14 mouse cellular contexts compared by ENCODE assay signal in the genomic region with DNA sequence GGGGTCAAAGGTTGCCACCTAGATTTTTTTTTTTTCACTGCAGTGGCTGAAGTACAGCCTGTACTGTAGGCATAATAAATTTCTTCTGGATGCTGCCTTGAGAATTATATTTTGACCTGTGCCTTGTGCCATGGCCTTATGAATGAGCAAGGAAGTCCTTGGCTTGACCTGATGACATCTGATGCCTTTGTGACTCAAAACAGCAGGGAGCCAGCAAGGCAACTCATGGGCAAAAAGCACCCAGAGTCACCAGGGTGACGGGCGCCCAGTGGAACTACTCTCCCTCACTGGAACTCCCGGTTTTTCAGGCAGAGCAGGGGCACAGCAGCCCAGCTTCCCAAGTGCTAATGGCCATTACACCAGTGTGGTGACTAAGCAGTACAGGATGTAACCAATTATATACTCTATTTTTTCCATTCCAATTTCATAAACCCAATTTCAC. TPM values are rescaled to one million over a fixed set of nuclear protein-coding genes. Genes with fewer than 3 reads are reported as not detected.
DNase-seq lines count a peak whose midpoint lies in the region; ATAC-seq lines count a peak whose summit lies in the region.
"Had no signal": no experiment of that assay in that cellular context is flagged by ENCODE, and none has a peak within 500 bp of the region (broad histone marks: within the 10 kb centered on the region; RNA-seq: fewer than 3 reads in every experiment).

No protein-coding gene starts in this region.

- H3K9ac ChIP-seq in intestine, embryonic 16.5 days (ENCODE audit: low read depth, low read length): no peak overlapping the region
- H3K9ac ChIP-seq in intestine, embryonic 15.5 days: no peak overlapping the region
- peak overlapping the region; percentile 48; the same call in 1 of the 2 replicates for H3K9ac ChIP-seq in liver, embryonic 13.5 days
- H3K9ac ChIP-seq: limb, embryonic 12.5 days had no signal

- 84% methylated on average over 3 of the region's 3 CpGs for WGBS in intestine, embryonic 16.5 days
- WGBS in intestine, embryonic 15.5 days: 75% methylated on average over 3 of the region's 3 CpGs
- 91% methylated on average over 3 of the region's 3 CpGs for WGBS in liver, embryonic 13.5 days (ENCODE audit: insufficient replicate concordance)

- no peaks in the 10 kb centered on the region for H3K36me3 ChIP-seq in intestine, embryonic 16.5 days (ENCODE audit: control insufficient read depth, insufficient read depth, low read length)
- H3K36me3 ChIP-seq in intestine, embryonic 15.5 days: no peaks in the 10 kb centered on the region
- peaks cover 59% of the 10 kb centered on the region for H3K36me3 ChIP-seq in liver, embryonic 13.5 days
- H3K36me3 ChIP-seq: forebrain, embryonic 10.5 days had no signal

- no peak overlapping the region for H3K27ac ChIP-seq in intestine, embryonic 16.5 days (ENCODE audit: low read length)
- no peak overlapping the region for H3K27ac ChIP-seq in intestine, embryonic 15.5 days
- peak overlapping the region; percentile 57 for H3K27ac ChIP-seq in liver, embryonic 13.5 days
- H3K27ac ChIP-seq: embryonic facial prominence, embryonic 10.5 days; forebrain, embryonic 10.5 days; limb, embryonic 12.5 days had no signal

- ATAC-seq in intestine, embryonic 16.5 days: peak; percentile 5; the same call in 1 of the 2 replicates
- no peak for ATAC-seq in intestine, embryonic 15.5 days
- ATAC-seq in liver, embryonic 13.5 days (ENCODE audit: low read depth): no peak

- no peaks in the 10 kb centered on the region for H3K27me3 ChIP-seq in intestine, embryonic 16.5 days (replicated peaks; ENCODE audit: control insufficient read depth, insufficient read depth, low read length)
- no peaks in the 10 kb centered on the region for H3K27me3 ChIP-seq in intestine, embryonic 15.5 days (replicated peaks)
- no peaks in the 10 kb centered on the region for H3K27me3 ChIP-seq in liver, embryonic 13.5 days
- H3K27me3 ChIP-seq: limb, embryonic 12.5 days had no signal

- no peak overlapping the region for H3K4me3 ChIP-seq in intestine, embryonic 16.5 days (ENCODE audit: low read length)
- no peak overlapping the region for H3K4me3 ChIP-seq in intestine, embryonic 15.5 days (replicated peaks)
- H3K4me3 ChIP-seq in liver, embryonic 13.5 days (replicated peaks): no peak overlapping the region
- H3K4me3 ChIP-seq: embryonic facial prominence, embryonic 10.5 days; forebrain, embryonic 10.5 days; limb, embryonic 12.5 days had no signal

- H3K4me1 ChIP-seq in intestine, embryonic 16.5 days (ENCODE audit: control insufficient read depth, insufficient read depth, low read length): peaks cover 12% of the 10 kb centered on the region
- peaks cover 19% of the 10 kb centered on the region for H3K4me1 ChIP-seq in intestine, embryonic 15.5 days (replicated peaks)
- H3K4me1 ChIP-seq in liver, embryonic 13.5 days (replicated peaks): peaks cover 84% of the 10 kb centered on the region

- H3K4me2 ChIP-seq in intestine, embryonic 16.5 days (ENCODE audit: low read depth, low read length): no peak overlapping the region
- no peak overlapping the region for H3K4me2 ChIP-seq in intestine, embryonic 15.5 days (replicated peaks)
- H3K4me2 ChIP-seq in liver, embryonic 13.5 days: no peak overlapping the region
- H3K4me2 ChIP-seq: limb, embryonic 12.5 days had no signal

- peak; percentile 59 for DNase-seq in 3134 (ENCODE audit: extremely low read depth, insufficient read length, low spot score)
- peak; percentile 73 for DNase-seq in adrenal gland, adult 8-10 months
- DNase-seq in liver, embryonic 13.5 days: no peak
- no peak for DNase-seq in cerebellum, postnatal 14 days
- DNase-seq in retina, postnatal 1 day: no peak
- no peak for DNase-seq in layer of hippocampus, adult 9-11 months
- DNase-seq: cerebellum, adult 9-11 months; heart, postnatal 10 days; layer of hippocampus, postnatal 36 days had no signal

- H3K9me3 ChIP-seq in intestine, embryonic 16.5 days (ENCODE audit: control insufficient read depth, low read length): no peaks in the 10 kb centered on the region
- H3K9me3 ChIP-seq in intestine, embryonic 15.5 days: no peaks in the 10 kb centered on the region
- H3K9me3 ChIP-seq in liver, embryonic 13.5 days (replicated peaks): no peaks in the 10 kb centered on the region
- H3K9me3 ChIP-seq: embryonic facial prominence, embryonic 10.5 days; forebrain, embryonic 10.5 days; limb, embryonic 12.5 days had no signal

RNA-seq across cellular contexts. Expression of a gene that starts 45.4 kb away (rescaled TPM):
- polyA plus RNA-seq in intestine, embryonic 16.5 days (2015; fragmentation: Nextera tagmentation; extraction: Ambion mirVana): 4.8 and 5.6 TPM in 2 replicates
- polyA plus RNA-seq in intestine, embryonic 15.5 days (2015; fragmentation: Nextera tagmentation; extraction: Ambion mirVana): 6.4 and 7.6 TPM in 2 replicates
- total RNA-seq in adrenal gland, adult 8-10 months (2022): 10 to 100 TPM; 57.7 to 70.0 (median 65.4) TPM
- polyA plus RNA-seq in liver, embryonic 13.5 days (2015; fragmentation: Nextera tagmentation; extraction: Ambion mirVana): 14.5 and 15.2 TPM in 2 replicates

Comparison
In these comparisons a context has a peak if more than half of its experiments do, and no peak if none do; other contexts are left out.
1. DNase-seq: peak in 3134 (single experiment) and adrenal gland, adult 8-10 months (single experiment); none in liver, embryonic 13.5 days (single experiment), cerebellum, postnatal 14 days (0 of 2), retina, postnatal 1 day (single experiment) and layer of hippocampus, adult 9-11 months (single experiment).